9 mouse cellular contexts compared by ENCODE assay signal in genomic region chr4:62695523-62695922, GRCm38 (mm10).
DNase-seq lines count a peak whose midpoint lies in the region; ATAC-seq lines count a peak whose summit lies in the region.
"Had no signal": no experiment of that assay in that cellular context is flagged by ENCODE, and none has a peak within 500 bp of the region (broad histone marks: within the 10 kb centered on the region; RNA-seq: fewer than 3 reads in every experiment).

No protein-coding gene starts in this region.

- H3K27me3 ChIP-seq in kidney, embryonic 14.5 days (ENCODE audit: control insufficient read depth, insufficient read depth, low read length) = no peaks in the 10 kb centered on the region
- no peaks in the 10 kb centered on the region for H3K27me3 ChIP-seq in embryonic facial prominence, embryonic 12.5 days
- no peaks in the 10 kb centered on the region for H3K27me3 ChIP-seq in heart, embryonic 16.5 days (ENCODE audit: control insufficient read depth, insufficient read depth, low read length)
- H3K27me3 ChIP-seq in lung, embryonic 16.5 days (ENCODE audit: control insufficient read depth, insufficient read depth, low read depth, low read length) = no peaks in the 10 kb centered on the region
- H3K27me3 ChIP-seq: limb, embryonic 13.5 days had no signal

- peaks cover 8% of the 10 kb centered on the region for H3K4me1 ChIP-seq in kidney, embryonic 14.5 days (ENCODE audit: control insufficient read depth, insufficient read depth, low read length)
- H3K4me1 ChIP-seq in embryonic facial prominence, embryonic 12.5 days = peaks cover 35% of the 10 kb centered on the region
- peaks cover 51% of the 10 kb centered on the region for H3K4me1 ChIP-seq in heart, embryonic 16.5 days (ENCODE audit: control insufficient read depth, insufficient read depth, low read length)
- peaks cover 49% of the 10 kb centered on the region for H3K4me1 ChIP-seq in lung, embryonic 16.5 days (replicated peaks; ENCODE audit: control insufficient read depth, insufficient read depth, low read length)

- no peak overlapping the region for H3K27ac ChIP-seq in kidney, embryonic 14.5 days (ENCODE audit: low read depth, low read length)
- H3K27ac ChIP-seq in embryonic facial prominence, embryonic 12.5 days = peak overlapping the region; percentile 51; the same call in 1 of the 2 replicates
- peak overlapping the region; percentile 49; the same call in 1 of the 2 replicates for H3K27ac ChIP-seq in heart, embryonic 16.5 days (ENCODE audit: low read length)
- H3K27ac ChIP-seq in lung, embryonic 16.5 days (ENCODE audit: low read length) = peak overlapping the region; percentile 34; the same call in 1 of the 2 replicates
- H3K27ac ChIP-seq: limb, embryonic 13.5 days had no signal

- H3K36me3 ChIP-seq in kidney, embryonic 14.5 days (ENCODE audit: control insufficient read depth, insufficient read depth, low read length) = peaks cover 39% of the 10 kb centered on the region; the same call in 1 of the 2 replicates
- peaks cover 44% of the 10 kb centered on the region for H3K36me3 ChIP-seq in embryonic facial prominence, embryonic 12.5 days
- H3K36me3 ChIP-seq in heart, embryonic 16.5 days (ENCODE audit: control insufficient read depth, insufficient read depth) = no peaks in the 10 kb centered on the region
- peaks cover 5% of the 10 kb centered on the region; the same call in 1 of the 2 replicates for H3K36me3 ChIP-seq in lung, embryonic 16.5 days (ENCODE audit: control insufficient read depth, insufficient read depth, low read length)

- no peak overlapping the region for H3K4me2 ChIP-seq in kidney, embryonic 14.5 days (replicated peaks; ENCODE audit: low read depth, low read length)
- no peak overlapping the region for H3K4me2 ChIP-seq in embryonic facial prominence, embryonic 12.5 days (replicated peaks)
- H3K4me2 ChIP-seq in heart, embryonic 16.5 days (ENCODE audit: low read depth, low read length) = no peak overlapping the region
- no peak overlapping the region for H3K4me2 ChIP-seq in lung, embryonic 16.5 days (ENCODE audit: low read depth, low read length)
- H3K4me2 ChIP-seq: limb, embryonic 13.5 days had no signal

- no peak overlapping the region for H3K4me3 ChIP-seq in kidney, embryonic 14.5 days (ENCODE audit: low read length)
- no peak overlapping the region for H3K4me3 ChIP-seq in embryonic facial prominence, embryonic 12.5 days
- H3K4me3 ChIP-seq in heart, embryonic 16.5 days (ENCODE audit: low read length) = no peak overlapping the region
- H3K4me3 ChIP-seq in lung, embryonic 16.5 days (ENCODE audit: low read length) = no peak overlapping the region
- H3K4me3 ChIP-seq: limb, embryonic 13.5 days had no signal

- 65% methylated on average over 8 of the region's 8 CpGs for WGBS in kidney, embryonic 14.5 days
- WGBS in embryonic facial prominence, embryonic 12.5 days = 68% methylated on average over 8 of the region's 8 CpGs
- 48% methylated on average over 8 of the region's 8 CpGs for WGBS in heart, embryonic 16.5 days
- 47% methylated on average over 8 of the region's 8 CpGs for WGBS in lung, embryonic 16.5 days

- H3K9me3 ChIP-seq in kidney, embryonic 14.5 days (ENCODE audit: control insufficient read depth, low read length) = no peaks in the 10 kb centered on the region
- H3K9me3 ChIP-seq in embryonic facial prominence, embryonic 12.5 days = no peaks in the 10 kb centered on the region
- no peaks in the 10 kb centered on the region for H3K9me3 ChIP-seq in heart, embryonic 16.5 days (replicated peaks; ENCODE audit: control insufficient read depth, low read length)
- no peaks in the 10 kb centered on the region for H3K9me3 ChIP-seq in lung, embryonic 16.5 days (ENCODE audit: control insufficient read depth, low read length)
- H3K9me3 ChIP-seq: limb, embryonic 13.5 days had no signal

- DNase-seq in kidney, adult 9 months = peak; percentile 36
- DNase-seq in embryo, embryonic 10.5 days (ENCODE audit: low spot score) = no peak
- DNase-seq in frontal cortex, postnatal 10 days (ENCODE audit: low spot score in 2 of 2) = no peak
- DNase-seq in layer of hippocampus, postnatal 10 days (ENCODE audit: low spot score in 2 of 2) = no peak

- no peak for ATAC-seq in kidney, embryonic 14.5 days (ENCODE audit: low FRiP score, low TSS enrichment)
- ATAC-seq in embryonic facial prominence, embryonic 12.5 days (ENCODE audit: insufficient number of reproducible peaks, insufficient read depth, low FRiP score, low TSS enrichment) = no peak
- peak; percentile 16; the same call in 1 of the 2 replicates for ATAC-seq in heart, embryonic 16.5 days (replicated peaks; ENCODE audit: extremely low read depth, insufficient read depth, low FRiP score)
- ATAC-seq in lung, embryonic 16.5 days (ENCODE audit: low read depth) = peak; percentile 3; the same call in 1 of the 2 replicates

- no peak overlapping the region for H3K9ac ChIP-seq in kidney, embryonic 14.5 days (ENCODE audit: low read depth, low read length)
- no peak overlapping the region for H3K9ac ChIP-seq in embryonic facial prominence, embryonic 12.5 days
- H3K9ac ChIP-seq in heart, embryonic 16.5 days (ENCODE audit: low read length) = no peak overlapping the region
- H3K9ac ChIP-seq in lung, embryonic 16.5 days (ENCODE audit: low read length) = no peak overlapping the region
- H3K9ac ChIP-seq: limb, embryonic 13.5 days had no signal

Comparison
In these comparisons a context has a peak if more than half of its experiments do, and no peak if none do; other contexts are left out.
1. ATAC-seq: peak in heart, embryonic 16.5 days (single experiment) and lung, embryonic 16.5 days (single experiment); none in kidney, embryonic 14.5 days (single experiment) and embryonic facial prominence, embryonic 12.5 days (single experiment).